Mouse (Mus musculus) heart, embryonic 14.5 days (tissue): ENCODE measurements around the gene Nkg7. TPM values are rescaled to one million over a fixed set of nuclear protein-coding genes. Genes with fewer than 3 reads are reported as not detected.

Experiments
- ATAC-seq: fragments of 200-750 bp; cut with Nextera tagmentation; 2 replicates; pipeline ENCODE4 v1.8.0; 2017; ENCODE audit warnings: low read depth, moderate TSS enrichment; ENCODE audit not compliant: insufficient number of reproducible peaks, insufficient read depth, low FRiP score
- H3K27ac ChIP-seq, 2 experiments: fragments of 200-500 bp in 1 of 2; fragments of 300-500 bp in 1 of 2; sonication (generic) in 1 of 2; replicated peaks in 1 of 2; 2 replicates each; pipeline ENCODE4 v1.5.1; 2012 to 2014; ENCODE audit warnings: low read depth in 2 of 2, low read length in 2 of 2, control low read depth in 1 of 2, mild to moderate bottlenecking in 1 of 2, mixed read lengths in 1 of 2; ENCODE audit not compliant: control insufficient read depth in 1 of 2, insufficient read depth in 1 of 2
- H3K27me3 ChIP-seq: fragments of 300-500 bp; sonication (generic); 2 replicates; pipeline ENCODE4 v1.6.1; 2014; ENCODE audit warnings: mild to moderate bottlenecking, low read length, control low read depth; ENCODE audit not compliant: control insufficient read depth, insufficient read depth
- H3K36me3 ChIP-seq: fragments of 300-500 bp; sonication (generic); 2 replicates; pipeline ENCODE4 v1.6.1; 2014; ENCODE audit warnings: mild to moderate bottlenecking, control low read depth, low read length, mixed read lengths; ENCODE audit not compliant: control insufficient read depth, insufficient read depth
- H3K4me1 ChIP-seq, 2 experiments: fragments of 200-500 bp in 1 of 2; fragments of 300-500 bp in 1 of 2; sonication (generic) in 1 of 2; 2 replicates each; pipeline ENCODE4 v1.6.1; 2012 to 2014; ENCODE audit warnings: low read length in 2 of 2, control low read depth in 1 of 2, mixed read lengths in 1 of 2; ENCODE audit not compliant: control insufficient read depth in 2 of 2, insufficient read depth in 2 of 2
- H3K4me2 ChIP-seq: fragments of 300-500 bp; sonication (generic); 2 replicates; pipeline ENCODE4 v1.6.1; 2014; ENCODE audit warnings: mild to moderate bottlenecking, low read length
- H3K4me3 ChIP-seq, 2 experiments: fragments of 200-500 bp in 1 of 2; fragments of 300-500 bp in 1 of 2; sonication (generic) in 1 of 2; 2 replicates each; pipeline ENCODE4 v1.5.1; 2012 to 2014; ENCODE audit warnings: low read length in 2 of 2, mild to moderate bottlenecking in 2 of 2, control low read depth in 1 of 2, low read depth in 1 of 2, moderate library complexity in 1 of 2; ENCODE audit not compliant: control insufficient read depth in 1 of 2, insufficient read depth in 1 of 2
- H3K9ac ChIP-seq: fragments of 300-500 bp; sonication (generic); 2 replicates; pipeline ENCODE4 v1.6.1; 2014; ENCODE audit warnings: mild to moderate bottlenecking, low read length
- H3K9me3 ChIP-seq: fragments of 300-500 bp; sonication (generic); 2 replicates; pipeline ENCODE4 v1.6.1; 2016; ENCODE audit warnings: low read length, control low read depth; ENCODE audit not compliant: control insufficient read depth
- WGBS: fragments of 180-500 bp; shearing (Covaris S2); extraction: QIAGEN DNeasy Blood & Tissue Kit; methylation state at CpG from one replicate; pipeline ENCODE4 v1.1.7; 2014; 5-methylcytosine and 5-hydroxymethylcytosine counted together
- polyA plus RNA-seq: library from polyadenylated mRNA; unstranded; fragments of >200 nt; fragmentation: Nextera tagmentation; extraction: Ambion mirVana; gene quantifications from 2 replicates; pipeline ENCODE4 v1.2.1, GENCODE M21; 2014

Nkg7 gene
- polyA plus RNA-seq: 0.30 TPM in 1 of 2 replicates, not detected in the other

DNA sequence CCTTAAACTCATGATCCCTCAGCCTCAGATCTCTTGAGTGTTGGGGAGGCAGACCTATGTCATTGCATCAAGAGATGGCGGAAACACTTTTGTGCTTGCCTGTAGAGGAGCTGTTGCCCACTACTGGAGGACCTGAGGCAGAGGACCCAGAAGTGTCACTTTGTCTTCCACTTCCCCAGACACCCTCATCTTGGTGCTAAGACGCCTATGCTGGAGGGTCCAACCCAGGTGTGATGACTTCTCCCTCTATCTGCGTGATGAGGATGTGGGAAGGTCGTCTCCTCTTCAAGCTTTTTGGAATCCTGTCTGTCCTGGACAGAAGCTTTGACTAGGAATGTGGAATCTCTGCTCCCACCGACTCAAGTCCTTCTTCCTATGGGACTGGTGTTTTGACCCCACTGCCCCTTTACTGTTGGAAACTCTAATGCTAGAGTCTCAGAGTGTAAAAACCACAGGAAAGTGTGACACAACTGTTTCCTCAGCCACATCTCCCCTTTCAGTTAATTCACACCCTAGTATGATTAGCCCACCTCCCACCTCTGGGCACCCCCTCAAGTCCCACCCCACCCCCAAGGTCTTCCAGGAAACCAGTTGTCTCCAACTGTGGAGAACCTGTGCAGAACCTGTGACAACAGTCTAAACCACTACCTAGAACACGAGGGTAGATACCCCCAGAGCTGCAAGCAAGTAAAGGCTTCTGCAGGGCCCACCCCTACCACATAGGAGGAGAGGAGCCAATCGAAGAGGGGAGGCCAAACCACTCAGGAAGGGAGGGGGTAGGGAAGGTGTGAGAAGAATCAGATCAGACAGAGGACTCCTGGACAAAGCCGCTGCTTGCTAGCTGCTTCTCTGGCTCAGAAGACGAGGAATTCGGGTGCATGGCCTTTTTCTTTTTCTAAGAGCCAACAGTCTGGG, at the start of gene Nkg7:
Gene Nkg7, plus strand, starts transcription at position 733 of the 915 bp plus-strand sequence.
- H3K36me3 ChIP-seq: no peaks in the 10 kb centered on the region
- no peak for ATAC-seq
- H3K27ac ChIP-seq: no peak within 1 kb of the TSS
- H3K4me1 ChIP-seq: no peaks in the 10 kb centered on the region
- H3K9me3 ChIP-seq: no peaks in the 10 kb centered on the region
- 68% methylated on average over 10 of the region's 10 CpGs for WGBS
- H3K9ac ChIP-seq: no peak within 1 kb of the TSS
- H3K4me3 ChIP-seq: no peak within 1 kb of the TSS
- no peak within 1 kb of the TSS for H3K4me2 ChIP-seq
- no peaks in the 10 kb centered on the region for H3K27me3 ChIP-seq

DNA sequence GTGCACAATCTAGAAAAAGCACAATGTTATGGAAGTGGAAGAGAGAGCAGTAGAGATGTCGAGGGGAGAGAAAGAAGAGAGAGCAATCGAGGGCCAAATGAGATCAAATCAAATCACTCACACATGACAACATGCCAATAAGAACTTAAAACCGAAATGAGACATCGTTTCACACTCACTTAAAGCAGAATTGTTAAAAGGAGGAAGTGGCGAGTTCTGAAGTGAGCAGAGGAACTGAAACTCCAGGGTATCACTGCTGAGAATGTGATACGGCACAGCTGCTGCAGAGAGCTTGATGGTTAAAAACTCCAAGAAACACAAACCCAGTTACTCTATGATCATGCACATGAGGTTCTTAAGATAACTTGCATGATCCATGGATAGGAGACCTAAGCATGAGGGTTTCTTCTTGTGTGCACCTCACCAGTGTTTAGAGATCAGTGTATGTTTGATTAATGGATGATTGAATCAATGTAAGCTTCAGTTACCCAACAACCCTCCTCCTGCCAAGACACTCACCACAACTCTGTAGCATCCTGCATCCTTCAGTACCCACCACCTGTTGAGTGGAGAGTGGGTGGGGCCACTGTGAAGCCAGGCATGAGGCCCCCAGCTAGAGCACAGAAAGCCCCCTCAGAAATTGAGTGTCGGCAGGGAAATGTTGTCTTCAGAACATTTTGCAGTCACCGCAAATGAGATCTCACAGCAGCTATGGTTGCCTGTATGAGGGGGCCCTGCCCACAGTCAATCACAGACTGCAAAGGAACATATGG, 44.3 kb upstream of the Nkg7 start:
- H3K4me1 ChIP-seq: no peaks in the 10 kb centered on the region
- H3K27ac ChIP-seq: no peak overlapping the region
- H3K27me3 ChIP-seq: no peaks in the 10 kb centered on the region
- H3K4me3 ChIP-seq: no peak overlapping the region
- H3K9ac ChIP-seq: no peak overlapping the region
- H3K36me3 ChIP-seq: no peaks in the 10 kb centered on the region
- no peaks in the 10 kb centered on the region for H3K9me3 ChIP-seq
- H3K4me2 ChIP-seq: no peak overlapping the region
- ATAC-seq: no peak
- 67% methylated on average over 8 of the region's 8 CpGs for WGBS

DNA sequence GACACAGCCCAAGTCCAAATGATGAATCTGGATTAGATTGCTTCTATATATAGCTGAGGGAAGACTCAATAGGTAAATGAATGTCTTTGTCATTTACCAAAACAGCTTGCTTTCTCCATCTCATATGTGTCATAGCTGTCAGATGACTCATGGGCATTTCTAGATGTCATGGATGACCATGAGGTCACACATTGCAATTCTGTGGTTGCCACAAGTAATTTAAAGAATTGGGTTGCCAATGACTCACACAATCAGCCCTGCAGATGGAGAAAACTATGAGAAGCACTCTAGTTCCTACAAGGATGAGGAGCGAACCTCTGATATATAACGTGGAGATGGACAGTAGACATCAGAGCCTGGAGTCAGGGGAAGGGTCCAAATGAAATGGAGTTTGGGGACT, 37.4 kb upstream of the Nkg7 start:
- ATAC-seq: no peak
- no peak overlapping the region for H3K4me3 ChIP-seq
- no peaks in the 10 kb centered on the region for H3K36me3 ChIP-seq
- H3K9me3 ChIP-seq: no peaks in the 10 kb centered on the region
- no peaks in the 10 kb centered on the region for H3K4me1 ChIP-seq
- H3K4me2 ChIP-seq: no peak overlapping the region
- 74% methylated on average over 2 of the region's 2 CpGs for WGBS
- H3K27ac ChIP-seq: no peak overlapping the region
- no peak overlapping the region for H3K9ac ChIP-seq
- no peaks in the 10 kb centered on the region for H3K27me3 ChIP-seq

DNA sequence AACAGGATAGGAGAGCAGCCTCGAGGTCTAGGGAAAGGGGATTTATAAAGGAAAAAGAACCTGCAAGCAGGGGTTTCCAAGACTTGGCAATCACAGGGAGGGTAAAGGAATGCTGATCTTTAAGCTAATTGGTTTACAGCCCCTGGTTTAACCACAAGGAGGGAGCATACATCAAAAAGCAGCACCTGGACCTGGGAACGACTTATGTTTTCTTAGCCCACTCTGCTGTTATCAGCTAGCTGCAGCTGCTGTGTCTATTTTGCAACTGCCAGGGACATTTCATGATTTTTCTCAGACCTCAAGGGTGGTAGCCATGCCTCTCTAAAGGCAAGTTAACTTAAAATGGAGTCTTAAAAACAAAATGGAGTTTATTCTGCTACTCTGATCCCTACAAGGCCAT, 34.2 kb upstream of the Nkg7 start:
- Histone ChIP-seq H3K36me3 (no peaks in the 10 kb centered on the region), H3K4me2 (no peak overlapping the region), H3K4me3 (no peak overlapping the region), H3K9me3 (0 out of 2 replicates have a peak, but pooled peaks cover 2% of the 10 kb centered on the region), H3K27ac (no peak overlapping the region), H3K27me3 (no peaks in the 10 kb centered on the region), H3K9ac (no peak overlapping the region), H3K4me1 (no peaks in the 10 kb centered on the region)
- ATAC-seq: no peak
- 27% methylated on average over 2 of the region's 2 CpGs for WGBS

DNA sequence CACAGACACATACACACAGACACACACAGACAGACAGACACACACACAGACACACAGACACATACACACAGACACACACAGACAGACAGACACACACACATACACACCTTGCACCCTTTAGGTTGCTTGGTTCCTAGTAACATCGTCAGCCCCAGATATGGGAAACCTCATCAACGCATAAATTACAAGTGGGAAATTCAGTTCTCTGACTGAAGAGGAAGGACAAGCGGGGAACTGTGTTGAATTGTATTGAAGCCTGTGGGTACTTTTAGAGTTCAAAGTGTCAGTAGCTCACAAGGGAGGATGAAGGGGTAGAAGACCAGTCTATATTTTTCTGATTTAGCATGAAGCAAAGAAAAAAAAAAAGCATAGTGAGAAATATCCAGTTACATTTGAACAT, 29.3 kb upstream of the Nkg7 start:
- no peak overlapping the region for H3K4me3 ChIP-seq
- no peak overlapping the region for H3K4me2 ChIP-seq
- H3K9me3 ChIP-seq: 0 out of 2 replicates have a peak, but pooled peaks cover 2% of the 10 kb centered on the region
- no peak overlapping the region for H3K27ac ChIP-seq
- no peak overlapping the region for H3K9ac ChIP-seq
- no peaks in the 10 kb centered on the region for H3K36me3 ChIP-seq
- ATAC-seq: no peak
- 78% methylated on average over 3 of the region's 3 CpGs for WGBS
- no peaks in the 10 kb centered on the region for H3K4me1 ChIP-seq
- H3K27me3 ChIP-seq: no peaks in the 10 kb centered on the region

DNA sequence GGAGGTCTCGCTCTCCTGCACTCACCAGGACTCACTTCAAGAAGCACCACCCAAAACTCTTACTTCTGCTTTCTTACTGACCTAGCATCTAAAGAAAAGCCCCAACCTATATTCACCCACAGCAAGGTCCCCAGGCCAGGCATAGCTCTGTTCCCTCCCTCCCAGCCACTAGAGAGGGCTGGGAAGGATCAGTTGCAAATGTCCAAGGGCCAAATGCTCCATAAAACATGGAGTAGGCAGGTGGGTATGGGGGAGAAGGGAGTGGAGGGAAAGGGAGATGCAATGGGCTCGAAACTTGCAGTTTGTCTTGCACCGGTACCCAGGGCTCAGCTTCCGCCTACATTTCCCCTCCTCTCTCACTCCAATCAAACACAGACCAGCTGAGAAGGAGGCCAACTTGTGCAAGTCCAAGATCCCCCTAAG, 28.7 kb upstream of the Nkg7 start, which contains the start of gene Siglecg:
Gene Siglecg, plus strand, starts transcription at position 74 of the 423 bp plus-strand sequence.
- no peak within 1 kb of the TSS for H3K9ac ChIP-seq
- H3K4me2 ChIP-seq: no peak within 1 kb of the TSS
- no peaks in the 10 kb centered on the region for H3K27me3 ChIP-seq
- H3K9me3 ChIP-seq: 0 out of 2 replicates have a peak, but pooled peaks cover 2% of the 10 kb centered on the region
- no peak within 1 kb of the TSS for H3K4me3 ChIP-seq
- H3K27ac ChIP-seq: no peak within 1 kb of the TSS
- H3K4me1 ChIP-seq: no peaks in the 10 kb centered on the region
- no peaks in the 10 kb centered on the region for H3K36me3 ChIP-seq
- no peak for ATAC-seq
- WGBS: 69% methylated on average over 4 of the region's 4 CpGs

DNA sequence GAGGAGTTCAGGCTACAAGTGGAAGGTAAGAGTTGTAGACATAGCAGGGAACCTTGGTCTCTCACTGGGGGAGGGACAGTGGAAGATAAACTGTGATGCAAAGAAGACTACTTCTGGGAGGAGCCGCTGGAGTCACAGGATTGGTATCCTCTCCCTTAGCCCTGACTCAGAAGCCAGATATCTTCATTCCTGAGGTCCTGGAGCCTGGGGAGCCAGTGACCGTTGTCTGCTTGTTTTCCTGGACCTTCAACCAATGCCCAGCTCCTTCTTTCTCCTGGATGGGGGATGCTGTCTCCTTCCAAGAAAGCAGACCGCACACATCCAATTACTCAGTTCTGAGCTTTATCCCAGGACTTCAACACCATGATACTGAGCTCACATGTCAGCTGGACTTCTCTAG, 27.8 kb upstream of the Nkg7 start:
- no peak overlapping the region for H3K9ac ChIP-seq
- 0 out of 2 replicates have a peak, but pooled peaks cover 2% of the 10 kb centered on the region for H3K9me3 ChIP-seq
- no peak overlapping the region for H3K4me2 ChIP-seq
- ATAC-seq: no peak
- no peak overlapping the region for H3K4me3 ChIP-seq
- H3K27me3 ChIP-seq: no peaks in the 10 kb centered on the region
- no peaks in the 10 kb centered on the region for H3K36me3 ChIP-seq
- 44% methylated on average over 3 of the region's 3 CpGs for WGBS
- H3K27ac ChIP-seq: no peak overlapping the region
- no peaks in the 10 kb centered on the region for H3K4me1 ChIP-seq
